Mouse (Mus musculus) CH12.LX (cell line): ENCODE results near the gene Matn3. TPM values are rescaled to one million over a fixed set of nuclear protein-coding genes. Genes with fewer than 3 reads are reported as not detected.

Experiments
- DNase-seq: peaks from one replicate; pipeline ENCODE4 v3.0.0-alpha.2; 2013; ENCODE audit errors: extremely low read depth
- H3K27ac ChIP-seq: 2 replicates; pipeline ENCODE4 v1.5.1; 2012; ENCODE audit warnings: low read depth, mild to moderate bottlenecking, control low read depth, moderate library complexity; ENCODE audit not compliant: insufficient read depth
- H3K27me3 ChIP-seq: replicated peaks from 2 replicates; pipeline ENCODE3; 2012; ENCODE audit warnings: inconsistent platforms
- H3K36me3 ChIP-seq, 2 experiments: replicated peaks in 1 of 2; 2 replicates each; pipeline versions ENCODE3 to v1.6.1; 2012; ENCODE audit warnings: inconsistent platforms in 1 of 2, low read length in 1 of 2, mild to moderate bottlenecking in 1 of 2, mixed read lengths in 1 of 2, moderate library complexity in 1 of 2; ENCODE audit not compliant: control insufficient read depth in 1 of 2, insufficient read depth in 1 of 2
- H3K4me1 ChIP-seq, 2 experiments: 2 replicates each; pipeline ENCODE4 v1.6.1; 2012; ENCODE audit warnings: inconsistent platforms in 1 of 2, moderate library complexity in 1 of 2; ENCODE audit not compliant: insufficient read depth in 2 of 2, control insufficient read depth in 1 of 2
- H3K4me2 ChIP-seq: 2 replicates; pipeline ENCODE4 v1.6.1; 2012; ENCODE audit warnings: low read depth, mild to moderate bottlenecking, control low read depth; ENCODE audit not compliant: poor library complexity, insufficient read depth, severe bottlenecking
- H3K4me3 ChIP-seq, 3 experiments: fragments of 150-350 bp in 1 of 3; sonication (generic) in 1 of 3; replicated peaks in 1 of 3; 2 replicates each; pipeline versions ENCODE3 to v1.5.1; 2011 to 2012; ENCODE audit warnings: low read depth in 2 of 3, low read length in 2 of 3, mild to moderate bottlenecking in 2 of 3, moderate library complexity in 2 of 3, control low read depth in 1 of 3, improper control_type of control experiment in 1 of 3, inconsistent platforms in 1 of 3, mixed read lengths in 1 of 3; ENCODE audit not compliant: poor library complexity in 1 of 3
- H3K79me2 ChIP-seq: replicated peaks from 2 replicates; pipeline ENCODE4 v1.6.1; 2012; ENCODE audit warnings: mild to moderate bottlenecking, moderate library complexity; ENCODE audit not compliant: control insufficient read depth, poor library complexity, insufficient read depth, severe bottlenecking; ENCODE audit errors: extremely low read depth
- H3K9ac ChIP-seq: 2 replicates; pipeline ENCODE4 v1.6.1; 2012; ENCODE audit warnings: low read depth, mild to moderate bottlenecking, control low read depth, moderate library complexity; ENCODE audit not compliant: insufficient read depth
- H3K9me3 ChIP-seq: replicated peaks from 2 replicates; pipeline ENCODE3; 2012; ENCODE audit warnings: low read length, inconsistent platforms, mixed read lengths
- CTCF ChIP-seq, 2 experiments: IDR thresholded peaks in 1 of 2; conservative IDR thresholded peaks in 1 of 2; 2 replicates each; pipeline ENCODE4 v1.5.1; 2011 to 2012; ENCODE audit warnings: low read depth in 2 of 2, low read length in 2 of 2, improper control_type of control experiment in 1 of 2, inconsistent platforms in 1 of 2, mild to moderate bottlenecking in 1 of 2, moderate library complexity in 1 of 2
- HCFC1 ChIP-seq: IDR thresholded peaks from 2 replicates; pipeline ENCODE4 v1.6.1; 2012; ENCODE audit warnings: low read depth, mild to moderate bottlenecking, inconsistent platforms, low read length, improper control_type of control experiment
- KAT2A ChIP-seq: IDR thresholded peaks from 2 replicates; pipeline ENCODE4 v1.6.1; 2012; ENCODE audit warnings: low read length, improper control_type of control experiment, inconsistent platforms; ENCODE audit not compliant: insufficient replicate concordance
- MAFK ChIP-seq: IDR thresholded peaks from 2 replicates; pipeline ENCODE4 v1.6.1; 2011; ENCODE audit warnings: low read length, improper control_type of control experiment; ENCODE audit not compliant: insufficient replicate concordance
- MAX ChIP-seq: IDR thresholded peaks from 2 replicates; pipeline ENCODE4 v1.6.1; 2011; ENCODE audit warnings: low read length, improper control_type of control experiment
- POLR2AphosphoS2 ChIP-seq: IDR thresholded peaks from 2 replicates; pipeline ENCODE4 v1.6.1; 2011; ENCODE audit warnings: low read depth, low read length, improper control_type of control experiment
- RAD21 ChIP-seq: IDR thresholded peaks from 2 replicates; pipeline ENCODE4 v1.6.1; 2011; ENCODE audit warnings: low read depth, mild to moderate bottlenecking, low read length, improper control_type of control experiment, moderate library complexity
- dilution Hi-C: fragments of 300-500 bp; cut with MboI; formaldehyde crosslinking; loops from 2 replicates; pipeline ENCODE4 v1.14.3; 2020; ENCODE audit warnings: low sequenced_read_pairs; ENCODE audit not compliant: extremely low pct_unique_long_range_greater_than_20kb, extremely low pct_ligation_motif_present
- in situ Hi-C: fragments of 300-500 bp; cut with MboI; formaldehyde crosslinking; loops from 3 replicates; pipeline ENCODE4 v1.14.3; 2019; ENCODE audit warnings: low sequenced_read_pairs, low pct_ligation_motif_present, low pct_unique_long_range_greater_than_20kb, mixed read lengths
- polyA plus RNA-seq: library from polyadenylated mRNA; unstranded; fragments of >175 nt; gene quantifications from 2 replicates; pipeline ENCODE4 v1.2.1, GENCODE M21; 2012; ENCODE audit warnings: low read depth; ENCODE audit not compliant: insufficient read length
- total RNA-seq, 2 experiments: library from RNA; depleted of rRNA; stranded (reverse); fragments of 300-350 nt in 1 of 2; fragments of >200 nt in 1 of 2; gene quantifications; 2 replicates each; pipeline ENCODE4 v1.2.3; 2012 to 2014

Matn3 gene
- total and polyA plus RNA-seq, 3 experiments, result not detected

- Histone ChIP-seq H3K27me3 (no peaks in the 10 kb centered on the region), H3K9ac (peak overlapping the region; percentile 97), H3K36me3 (peaks cover 6 to 30% of the 10 kb centered on the region in 2 experiments), H3K27ac (no peak overlapping the region), H3K4me1 (peaks cover 7 to 59% of the 10 kb centered on the region in 2 experiments), H3K9me3 (no peaks in the 10 kb centered on the region), H3K79me2 (peaks cover 60% of the 10 kb centered on the region), H3K4me3 (peak overlapping the region; percentile 73 to 92 (median 82)), H3K4me2 (peak overlapping the region; percentile 78)
- in situ Hi-C loops, result no loop called here
- TF ChIP-seq HCFC1, result no peak
- TF ChIP-seq CTCF (conservative IDR thresholded peaks at IDR 0.05 in 1 of 2, IDR thresholded peaks at IDR 0.05 in 1 of 2; ENCODE audit: low read depth in 2 of 2, low read length in 2 of 2), result 0 out of 4 replicates have a peak, but pooled peaks of 1 of the 2 experiments have one; percentile 2
- no peak for DNase-seq
- dilution Hi-C loops, result no loop called here
Observed at GRCm38 (mm10) chr12:8923603-8924002, 24.1 kb upstream of the Matn3 start.

- Histone ChIP-seq H3K4me3 (no peak overlapping the region), H3K9me3 (no peaks in the 10 kb centered on the region), H3K27ac (no peak overlapping the region), H3K79me2 (peaks cover 91% of the 10 kb centered on the region)
- dilution Hi-C loops, result no loop called here
- TF ChIP-seq MAX, result no peak
- no peak for TF ChIP-seq HCFC1
- TF ChIP-seq KAT2A, result no peak
- 0 out of 2 replicates have a peak, but pooled peaks have one; percentile 8 for TF ChIP-seq POLR2AphosphoS2
- no peak for TF ChIP-seq MAFK
- TF ChIP-seq, all 38 proteins: peak for 1
- in situ Hi-C loops, result no loop called here
- H3K4me1 ChIP-seq, result peaks cover 11 to 83% of the 10 kb centered on the region in 2 experiments
- no peak overlapping the region for H3K4me2 ChIP-seq
- H3K36me3 ChIP-seq, result peaks cover 6 to 55% of the 10 kb centered on the region in 2 experiments
- DNase-seq, result peak; percentile 38
- H3K9ac ChIP-seq, result no peak overlapping the region
- no peaks in the 10 kb centered on the region for H3K27me3 ChIP-seq
Observed at GRCm38 (mm10) chr12:8927652-8928051, 20.1 kb upstream of the Matn3 start.

GRCm38 (mm10) chr12:8928766-8929165 lies 19.0 kb upstream of the Matn3 start:
- dilution Hi-C loops (no loop called here), in situ Hi-C loops (no loop called here)
- TF ChIP-seq POLR2AphosphoS2, result 0 out of 2 replicates have a peak, but pooled peaks have one; percentile 49
- TF ChIP-seq RAD21, result no peak
- peaks cover 84% of the 10 kb centered on the region for H3K79me2 ChIP-seq
- no peak overlapping the region for H3K4me2 ChIP-seq
- no peaks in the 10 kb centered on the region for H3K9me3 ChIP-seq
- DNase-seq, result no peak
- peaks cover 13 to 65% of the 10 kb centered on the region in 2 experiments for H3K36me3 ChIP-seq
- no peak overlapping the region for H3K9ac ChIP-seq
- H3K4me3 ChIP-seq, result no peak overlapping the region
- H3K4me1 ChIP-seq, result peaks cover 11 to 75% of the 10 kb centered on the region in 2 experiments
- no peaks in the 10 kb centered on the region for H3K27me3 ChIP-seq
- H3K27ac ChIP-seq, result no peak overlapping the region
